Mouse (Mus musculus) CH12.LX (cell line): ENCODE data around the gene Rictor. TPM values are rescaled to one million over a fixed set of nuclear protein-coding genes. Genes with fewer than 3 reads are reported as not detected.

Source experiments
- DNase-seq: peaks from one replicate; pipeline ENCODE4 v3.0.0-alpha.2; 2013; ENCODE audit errors: extremely low read depth
- H3K27ac ChIP-seq: 2 replicates; pipeline ENCODE4 v1.5.1; 2012; ENCODE audit warnings: low read depth, mild to moderate bottlenecking, control low read depth, moderate library complexity; ENCODE audit not compliant: insufficient read depth
- H3K27me3 ChIP-seq: replicated peaks from 2 replicates; pipeline ENCODE3; 2012; ENCODE audit warnings: inconsistent platforms
- H3K36me3 ChIP-seq, 2 experiments: replicated peaks in 1 of 2; 2 replicates each; pipeline versions ENCODE3 to v1.6.1; 2012; ENCODE audit warnings: inconsistent platforms in 1 of 2, low read length in 1 of 2, mild to moderate bottlenecking in 1 of 2, mixed read lengths in 1 of 2, moderate library complexity in 1 of 2; ENCODE audit not compliant: control insufficient read depth in 1 of 2, insufficient read depth in 1 of 2
- H3K4me1 ChIP-seq, 2 experiments: 2 replicates each; pipeline ENCODE4 v1.6.1; 2012; ENCODE audit warnings: inconsistent platforms in 1 of 2, moderate library complexity in 1 of 2; ENCODE audit not compliant: insufficient read depth in 2 of 2, control insufficient read depth in 1 of 2
- H3K4me2 ChIP-seq: 2 replicates; pipeline ENCODE4 v1.6.1; 2012; ENCODE audit warnings: low read depth, mild to moderate bottlenecking, control low read depth; ENCODE audit not compliant: poor library complexity, insufficient read depth, severe bottlenecking
- H3K4me3 ChIP-seq, 3 experiments: fragments of 150-350 bp in 1 of 3; sonication (generic) in 1 of 3; replicated peaks in 1 of 3; 2 replicates each; pipeline versions ENCODE3 to v1.5.1; 2011 to 2012; ENCODE audit warnings: low read depth in 2 of 3, low read length in 2 of 3, mild to moderate bottlenecking in 2 of 3, moderate library complexity in 2 of 3, control low read depth in 1 of 3, improper control_type of control experiment in 1 of 3, inconsistent platforms in 1 of 3, mixed read lengths in 1 of 3; ENCODE audit not compliant: poor library complexity in 1 of 3
- H3K79me2 ChIP-seq: replicated peaks from 2 replicates; pipeline ENCODE4 v1.6.1; 2012; ENCODE audit warnings: mild to moderate bottlenecking, moderate library complexity; ENCODE audit not compliant: control insufficient read depth, poor library complexity, insufficient read depth, severe bottlenecking; ENCODE audit errors: extremely low read depth
- H3K9ac ChIP-seq: 2 replicates; pipeline ENCODE4 v1.6.1; 2012; ENCODE audit warnings: low read depth, mild to moderate bottlenecking, control low read depth, moderate library complexity; ENCODE audit not compliant: insufficient read depth
- H3K9me3 ChIP-seq: replicated peaks from 2 replicates; pipeline ENCODE3; 2012; ENCODE audit warnings: low read length, inconsistent platforms, mixed read lengths
- ELF1 ChIP-seq: IDR thresholded peaks from 2 replicates; pipeline ENCODE4 v1.6.1; 2014; ENCODE audit warnings: low read depth, mild to moderate bottlenecking, inconsistent platforms, low read length, improper control_type of control experiment
- EP300 ChIP-seq: IDR thresholded peaks from 2 replicates; pipeline ENCODE4 v1.6.1; 2011; ENCODE audit warnings: low read length, improper control_type of control experiment
- IRF4 ChIP-seq: IDR thresholded peaks from 2 replicates; pipeline ENCODE4 v1.6.1; 2014; ENCODE audit warnings: low read depth, mild to moderate bottlenecking, inconsistent platforms, low read length, improper control_type of control experiment
- JUND ChIP-seq: conservative IDR thresholded peaks from 2 replicates; pipeline ENCODE4 v1.6.1; 2011; ENCODE audit warnings: low read depth, low read length, improper control_type of control experiment
- KAT2A ChIP-seq: IDR thresholded peaks from 2 replicates; pipeline ENCODE4 v1.6.1; 2012; ENCODE audit warnings: low read length, improper control_type of control experiment, inconsistent platforms; ENCODE audit not compliant: insufficient replicate concordance
- MAFK ChIP-seq: IDR thresholded peaks from 2 replicates; pipeline ENCODE4 v1.6.1; 2011; ENCODE audit warnings: low read length, improper control_type of control experiment; ENCODE audit not compliant: insufficient replicate concordance
- MAX ChIP-seq: IDR thresholded peaks from 2 replicates; pipeline ENCODE4 v1.6.1; 2011; ENCODE audit warnings: low read length, improper control_type of control experiment
- MAZ ChIP-seq: IDR thresholded peaks from 2 replicates; pipeline ENCODE4 v1.6.1; 2012; ENCODE audit warnings: low read depth, mild to moderate bottlenecking, inconsistent platforms, low read length, improper control_type of control experiment, moderate library complexity
- MEF2A ChIP-seq: IDR thresholded peaks from 2 replicates; pipeline ENCODE4 v1.6.1; 2014; ENCODE audit warnings: low read depth, mild to moderate bottlenecking, inconsistent platforms, low read length, improper control_type of control experiment, borderline replicate concordance
- POLR2AphosphoS2 ChIP-seq: IDR thresholded peaks from 2 replicates; pipeline ENCODE4 v1.6.1; 2011; ENCODE audit warnings: low read depth, low read length, improper control_type of control experiment
- ZKSCAN1 ChIP-seq: IDR thresholded peaks from 2 replicates; pipeline ENCODE4 v1.6.1; 2012; ENCODE audit warnings: low read depth, inconsistent platforms, low read length, improper control_type of control experiment, borderline replicate concordance
- ZNF384 ChIP-seq: IDR thresholded peaks from 2 replicates; pipeline ENCODE4 v1.6.1; 2012; ENCODE audit warnings: low read depth, low read length, improper control_type of control experiment, inconsistent platforms
- dilution Hi-C: fragments of 300-500 bp; cut with MboI; formaldehyde crosslinking; loops from 2 replicates; pipeline ENCODE4 v1.14.3; 2020; ENCODE audit warnings: low sequenced_read_pairs; ENCODE audit not compliant: extremely low pct_unique_long_range_greater_than_20kb, extremely low pct_ligation_motif_present
- in situ Hi-C: fragments of 300-500 bp; cut with MboI; formaldehyde crosslinking; loops from 3 replicates; pipeline ENCODE4 v1.14.3; 2019; ENCODE audit warnings: low sequenced_read_pairs, low pct_ligation_motif_present, low pct_unique_long_range_greater_than_20kb, mixed read lengths
- polyA plus RNA-seq: library from polyadenylated mRNA; unstranded; fragments of >175 nt; gene quantifications from 2 replicates; pipeline ENCODE4 v1.2.1, GENCODE M21; 2012; ENCODE audit warnings: low read depth; ENCODE audit not compliant: insufficient read length
- total RNA-seq, 2 experiments: library from RNA; depleted of rRNA; stranded (reverse); fragments of 300-350 nt in 1 of 2; fragments of >200 nt in 1 of 2; gene quantifications; 2 replicates each; pipeline ENCODE4 v1.2.3; 2012 to 2014

Rictor gene
- total and polyA plus RNA-seq, 3 experiments, result 7.1 to 8.0 (median 7.4) TPM

DNA sequence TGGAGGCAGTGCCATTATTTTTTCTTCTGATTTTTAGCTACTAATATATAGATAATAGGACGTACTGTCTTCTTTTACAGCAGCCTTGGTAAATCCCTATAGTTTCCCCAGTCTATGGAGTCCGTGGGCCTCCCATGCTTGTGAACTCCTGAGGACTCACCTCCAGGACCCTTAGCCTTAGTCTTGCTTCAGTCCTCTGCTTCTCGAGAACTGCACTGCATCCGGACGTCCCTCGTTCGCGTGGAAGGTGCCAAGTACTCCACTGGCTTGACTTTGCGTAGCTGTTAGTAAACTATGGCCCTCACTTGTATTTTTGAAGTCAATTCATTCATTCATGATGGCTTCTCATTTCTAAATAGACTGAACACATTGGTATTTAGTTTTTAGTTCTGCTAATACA lies 38.8 kb downstream of the Rictor start:
- TF ChIP-seq JUND (no peak), ZNF384 (no peak)
- Histone ChIP-seq H3K4me1 (no peaks in the 10 kb centered on the region), H3K4me3 (no peak overlapping the region), H3K27ac (no peak overlapping the region), H3K9ac (no peak overlapping the region), H3K4me2 (no peak overlapping the region), H3K36me3 (peaks cover 9 to 54% of the 10 kb centered on the region in 2 experiments), H3K27me3 (no peaks in the 10 kb centered on the region), H3K9me3 (no peaks in the 10 kb centered on the region), H3K79me2 (no peaks in the 10 kb centered on the region)
- dilution Hi-C loops (no loop called here), in situ Hi-C loops (no loop called here)
- no peak for DNase-seq

DNA sequence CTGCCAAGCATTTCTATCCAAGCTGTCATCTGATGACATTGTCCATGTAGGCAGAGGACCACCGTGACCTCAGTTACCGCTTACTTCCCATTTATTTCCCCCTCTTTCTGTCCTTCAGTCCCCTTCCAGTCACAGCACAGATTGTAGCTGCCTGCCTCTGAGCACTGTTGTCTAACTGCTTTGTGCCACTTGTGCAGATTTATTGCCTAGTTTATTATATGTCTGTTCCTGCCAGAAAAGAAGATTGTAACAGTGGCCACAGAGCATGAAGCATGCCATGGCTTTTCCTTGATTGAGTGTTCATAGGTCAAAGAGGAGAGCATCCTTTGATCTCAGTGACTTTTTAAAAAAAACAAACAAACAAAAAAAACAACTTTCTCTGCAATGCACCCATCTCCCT lies 46.2 kb downstream of the Rictor start:
- no peaks in the 10 kb centered on the region for H3K9me3 ChIP-seq
- no peak overlapping the region for H3K27ac ChIP-seq
- no peak overlapping the region for H3K4me2 ChIP-seq
- no peaks in the 10 kb centered on the region for H3K27me3 ChIP-seq
- no peaks in the 10 kb centered on the region for H3K79me2 ChIP-seq
- in situ Hi-C loops (no loop called here), dilution Hi-C loops (no loop called here)
- H3K9ac ChIP-seq, result no peak overlapping the region
- H3K4me3 ChIP-seq, result no peak overlapping the region
- H3K4me1 ChIP-seq, result no peaks in the 10 kb centered on the region
- TF ChIP-seq POLR2AphosphoS2 (no peak), MAX (no peak)
- no peak for DNase-seq
- peaks cover 16 to 56% of the 10 kb centered on the region in 2 experiments for H3K36me3 ChIP-seq

DNA sequence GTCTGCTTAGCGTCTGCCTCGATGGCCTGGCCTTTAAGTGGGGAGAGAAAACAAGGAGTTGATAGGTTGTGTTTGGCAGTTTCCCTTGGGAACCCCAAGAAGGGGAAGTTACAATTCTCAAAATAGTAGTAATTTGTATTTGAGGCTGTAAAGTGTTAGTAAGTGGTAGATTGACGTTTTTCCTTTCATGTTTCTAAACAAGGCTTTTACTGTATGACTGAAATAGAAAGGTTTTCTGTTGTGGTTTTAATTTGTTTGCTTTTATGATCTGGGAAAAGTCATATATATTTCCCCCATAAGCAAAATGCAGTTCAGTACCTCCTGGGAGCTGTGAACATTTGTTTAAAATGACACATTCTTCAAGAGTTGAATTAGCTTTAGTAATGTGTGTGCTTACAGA lies 64.1 kb downstream of the Rictor start:
- TF ChIP-seq EP300 (peak; percentile 54; the same call in 1 of the 2 replicates), MAFK (no peak), MEF2A (peak; percentile 93), ELF1 (no peak), MAZ (no peak), IRF4 (peak; percentile 64), ZKSCAN1 (no peak), KAT2A (no peak)
- Histone ChIP-seq H3K27ac (peak overlapping the region; percentile 10; the same call in 1 of the 2 replicates), H3K4me1 (peaks cover 10 to 25% of the 10 kb centered on the region in 2 experiments), H3K79me2 (no peaks in the 10 kb centered on the region), H3K27me3 (no peaks in the 10 kb centered on the region), H3K9me3 (no peaks in the 10 kb centered on the region), H3K9ac (no peak overlapping the region), H3K4me3 (no peak overlapping the region), H3K36me3 (peaks cover 37 to 62% of the 10 kb centered on the region in 2 experiments), H3K4me2 (no peak overlapping the region; the same call in 1 of the 2 replicates)
- peak; percentile 53 for DNase-seq
- in situ Hi-C loops (no loop called here), dilution Hi-C loops (no loop called here)
